Mouse (Mus musculus): ENCODE measurements around the gene Lamc3. TPM values are rescaled to one million over a fixed set of nuclear protein-coding genes. Genes with fewer than 3 reads are reported as not detected.

Gene Lamc3
- total RNA-seq, 2 experiments from 2014 or later = not detected

- ATAC-seq (replicated peaks; ENCODE audit: low FRiP score, poor library complexity, severe bottlenecking) = no peak
Observed at GRCm38 (mm10) chr2:31924811-31925210, 37.7 kb downstream of the Lamc3 start.

DNA sequence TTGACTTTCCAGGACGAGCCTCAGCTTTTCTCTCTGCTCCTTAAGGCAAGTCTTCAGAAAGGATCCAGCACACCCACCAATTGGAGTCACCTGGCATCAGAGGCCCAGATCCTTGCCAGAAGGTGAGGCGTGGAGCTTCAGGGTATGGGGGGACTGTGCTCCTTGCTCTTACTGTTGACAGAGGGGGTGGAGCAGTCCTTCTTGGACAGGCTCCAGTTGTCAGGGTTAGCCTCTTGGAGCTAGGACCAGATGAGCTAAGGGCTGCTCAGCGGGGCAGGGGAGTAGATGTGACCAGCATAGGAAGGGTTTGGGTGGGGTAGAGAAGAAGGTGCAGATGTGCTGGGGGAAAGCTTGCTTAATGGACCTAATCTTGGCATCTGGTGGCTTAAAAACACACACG, 38.8 kb downstream of the Lamc3 start:
- no peak for ATAC-seq (replicated peaks; ENCODE audit: low FRiP score, poor library complexity, severe bottlenecking)

DNA sequence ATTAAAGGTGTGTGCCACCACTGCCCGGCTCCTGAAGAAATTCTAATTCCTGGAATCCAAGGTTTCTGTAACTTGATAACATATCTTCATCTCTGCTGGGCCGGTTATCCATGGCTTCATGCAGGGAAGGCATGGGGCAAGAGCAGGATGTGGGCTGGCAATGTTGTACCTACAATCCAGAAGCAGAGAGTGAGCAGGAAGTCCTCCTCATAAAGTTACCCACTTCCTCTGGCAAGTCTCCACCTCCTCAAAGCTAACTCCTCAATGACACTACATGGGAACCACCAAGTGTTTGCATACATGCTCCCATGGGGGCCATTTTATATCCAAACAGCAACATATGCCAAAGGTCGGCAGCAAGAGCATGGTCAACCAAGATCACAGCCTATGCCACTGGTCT, 42.6 kb downstream of the Lamc3 start:
- no peak for ATAC-seq (replicated peaks; ENCODE audit: low FRiP score, poor library complexity, severe bottlenecking)

DNA sequence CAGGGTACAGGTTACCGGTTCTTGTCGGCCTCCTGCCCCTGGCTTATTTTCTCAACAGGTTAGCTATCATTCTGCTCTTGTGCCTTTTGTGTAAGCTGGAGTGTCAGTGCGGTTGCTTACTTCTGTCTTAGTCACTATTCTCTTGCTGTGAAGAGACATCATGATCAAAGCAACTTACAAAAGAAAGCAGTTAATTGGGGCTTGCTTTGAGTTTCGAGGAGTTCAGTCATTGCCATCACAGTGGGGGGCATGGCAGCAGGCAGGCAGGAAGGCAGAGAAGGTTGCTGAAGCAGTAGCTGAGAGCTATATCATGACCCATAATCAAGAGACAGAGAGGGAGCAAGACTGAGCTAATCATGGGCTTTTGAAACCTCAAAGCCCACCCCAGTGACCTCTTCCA, 47.5 kb downstream of the Lamc3 start:
- no peak for ATAC-seq (replicated peaks; ENCODE audit: low FRiP score, poor library complexity, severe bottlenecking)

- ATAC-seq (replicated peaks; ENCODE audit: low FRiP score, poor library complexity, severe bottlenecking) = no peak
Observed at GRCm38 (mm10) chr2:31935054-31935453, 48.0 kb downstream of the Lamc3 start.

- no peak for ATAC-seq (replicated peaks; ENCODE audit: low FRiP score, poor library complexity, severe bottlenecking)
Observed at GRCm38 (mm10) chr2:31938298-31938697, 51.2 kb downstream of the Lamc3 start.

GRCm38 (mm10) chr2:31943011-31943410, 55.9 kb downstream of the Lamc3 start:
- ATAC-seq (replicated peaks; ENCODE audit: low FRiP score, poor library complexity, severe bottlenecking) = no peak

GRCm38 (mm10) chr2:31945580-31945979, 58.5 kb downstream of the Lamc3 start:
- no peak for ATAC-seq (replicated peaks; ENCODE audit: low FRiP score, poor library complexity, severe bottlenecking)

DNA sequence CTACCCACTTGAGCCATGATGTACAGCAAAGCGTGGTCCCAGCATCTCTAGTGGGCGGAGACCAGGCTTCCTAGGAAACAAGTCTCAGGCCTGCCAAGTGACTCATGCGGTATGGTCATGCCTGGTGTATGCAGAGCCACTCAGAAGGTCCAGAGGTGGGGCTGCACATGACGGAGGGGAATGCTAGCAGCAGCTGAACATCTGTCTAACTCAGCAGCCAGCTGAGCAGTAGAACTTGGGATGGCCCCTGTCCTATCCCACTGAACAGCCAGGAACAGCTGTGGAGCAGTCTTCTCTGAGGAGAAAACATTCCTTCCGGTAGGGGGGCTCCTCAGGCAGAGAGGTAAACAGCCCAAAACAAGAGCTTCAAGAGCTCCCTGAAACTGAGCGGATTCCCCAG, 61.3 kb downstream of the Lamc3 start:
- no peak for ATAC-seq (replicated peaks; ENCODE audit: low FRiP score, poor library complexity, severe bottlenecking)

GRCm38 (mm10) chr2:31948801-31949200, 61.7 kb downstream of the Lamc3 start:
- no peak for ATAC-seq (replicated peaks; ENCODE audit: low FRiP score, poor library complexity, severe bottlenecking)

- no peak for ATAC-seq (replicated peaks; ENCODE audit: low FRiP score, poor library complexity, severe bottlenecking)
Observed at GRCm38 (mm10) chr2:31950058-31950871, 63.2 kb downstream of the Lamc3 start, which contains the start of gene Aif1l. TSS of gene Aif1l (plus strand) at chr2:31950139.

DNA sequence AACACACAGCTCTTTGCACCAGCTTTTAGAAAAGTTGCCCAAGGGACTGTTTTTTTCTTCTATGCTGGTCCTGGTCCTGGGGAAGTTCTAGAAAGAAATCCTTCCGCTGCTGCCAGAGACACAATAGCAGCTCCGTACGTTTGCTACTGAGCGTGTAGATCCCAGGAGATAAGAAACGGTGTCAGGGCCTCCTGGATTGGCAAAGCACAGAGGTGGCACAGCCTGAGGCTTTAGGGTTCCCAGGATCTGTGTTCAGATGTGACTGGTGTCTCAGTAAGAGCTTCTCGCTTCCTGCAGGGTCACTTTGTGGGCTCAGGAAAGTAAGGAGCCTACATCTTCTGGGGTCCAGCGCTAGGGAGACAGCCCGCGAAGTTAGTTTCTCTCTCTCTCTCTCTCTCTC, 63.9 kb downstream of the Lamc3 start:
- ATAC-seq (replicated peaks; ENCODE audit: low FRiP score, poor library complexity, severe bottlenecking) = no peak

GRCm38 (mm10) chr2:31952236-31952635, 65.1 kb downstream of the Lamc3 start:
- no peak for ATAC-seq (replicated peaks; ENCODE audit: low FRiP score, poor library complexity, severe bottlenecking)

GRCm38 (mm10) chr2:31952725-31953124, 65.6 kb downstream of the Lamc3 start:
- ATAC-seq (replicated peaks; ENCODE audit: low FRiP score, poor library complexity, severe bottlenecking) = no peak

DNA sequence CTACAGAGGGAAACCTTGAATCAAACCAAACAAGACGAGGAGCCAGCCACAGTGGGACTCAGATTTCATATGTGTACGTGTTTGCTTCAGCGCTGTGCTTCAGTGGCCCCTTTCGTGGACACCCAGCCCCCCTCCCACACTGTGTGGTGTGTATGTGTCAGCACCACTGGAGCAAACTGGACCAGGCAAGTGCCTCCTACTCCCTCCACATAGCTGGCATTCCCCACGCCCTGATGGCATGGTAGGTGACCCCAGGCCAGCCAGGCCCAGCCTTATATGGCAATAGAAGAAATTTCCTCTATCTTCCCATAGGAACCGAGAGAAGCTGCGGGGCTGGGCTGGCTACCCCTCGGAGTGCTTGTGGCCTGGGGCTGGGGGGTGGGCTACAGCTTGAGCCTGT, 66.6 kb downstream of the Lamc3 start:
- ATAC-seq (replicated peaks; ENCODE audit: low FRiP score, poor library complexity, severe bottlenecking) = no peak

GRCm38 (mm10) chr2:31954779-31955181, 67.7 kb downstream of the Lamc3 start:
- ATAC-seq (replicated peaks; ENCODE audit: low FRiP score, poor library complexity, severe bottlenecking) = no peak

- ATAC-seq (replicated peaks; ENCODE audit: low FRiP score, poor library complexity, severe bottlenecking) = no peak
Observed at GRCm38 (mm10) chr2:31955686-31956085, 68.6 kb downstream of the Lamc3 start.

- ATAC-seq (replicated peaks; ENCODE audit: low FRiP score, poor library complexity, severe bottlenecking) = no peak
Observed at GRCm38 (mm10) chr2:31957211-31957610, 70.1 kb downstream of the Lamc3 start.

DNA sequence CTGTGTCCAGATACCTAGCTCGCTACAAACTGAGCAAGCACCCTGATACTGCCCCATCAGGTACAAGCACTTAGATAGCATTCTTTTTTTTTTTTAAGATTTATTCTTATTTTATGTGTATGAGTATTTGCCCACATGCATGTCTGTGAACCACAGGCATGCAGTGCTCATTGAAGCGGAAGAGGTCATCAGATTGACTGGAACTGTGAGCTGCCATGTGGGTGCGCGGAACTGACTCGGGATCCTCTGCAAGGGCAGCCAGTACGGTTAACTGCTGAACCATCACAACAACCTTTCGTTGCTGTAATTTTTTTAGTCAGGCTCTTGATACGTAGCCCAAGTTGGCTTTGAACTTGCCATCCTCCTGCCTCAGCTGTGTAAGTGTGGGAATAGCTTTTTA, 73.9 kb downstream of the Lamc3 start:
- no peak for ATAC-seq (replicated peaks; ENCODE audit: low FRiP score, poor library complexity, severe bottlenecking)

DNA sequence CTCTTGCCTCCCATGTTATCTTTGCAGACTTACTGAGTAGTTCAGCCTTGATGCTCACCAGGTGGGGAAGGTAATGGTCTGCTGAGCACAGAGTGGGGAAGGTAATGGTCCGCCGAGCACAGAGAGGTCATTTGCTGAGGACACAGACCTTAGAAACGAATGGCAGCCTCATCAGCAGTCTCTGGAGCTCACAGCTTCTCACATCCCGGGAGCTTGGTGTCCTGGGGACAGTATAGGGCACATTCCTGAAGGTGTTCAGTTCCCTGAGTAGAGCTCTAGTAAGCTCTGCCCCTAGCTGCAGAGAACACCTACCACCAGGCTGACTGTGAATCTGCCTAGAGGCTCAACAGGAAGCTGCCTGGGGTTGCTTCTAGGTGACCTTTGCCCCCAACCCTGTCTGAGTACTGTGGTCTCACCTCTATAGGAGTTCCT, 74.7 kb downstream of the Lamc3 start:
- ATAC-seq (replicated peaks; ENCODE audit: low FRiP score, poor library complexity, severe bottlenecking) = no peak

DNA sequence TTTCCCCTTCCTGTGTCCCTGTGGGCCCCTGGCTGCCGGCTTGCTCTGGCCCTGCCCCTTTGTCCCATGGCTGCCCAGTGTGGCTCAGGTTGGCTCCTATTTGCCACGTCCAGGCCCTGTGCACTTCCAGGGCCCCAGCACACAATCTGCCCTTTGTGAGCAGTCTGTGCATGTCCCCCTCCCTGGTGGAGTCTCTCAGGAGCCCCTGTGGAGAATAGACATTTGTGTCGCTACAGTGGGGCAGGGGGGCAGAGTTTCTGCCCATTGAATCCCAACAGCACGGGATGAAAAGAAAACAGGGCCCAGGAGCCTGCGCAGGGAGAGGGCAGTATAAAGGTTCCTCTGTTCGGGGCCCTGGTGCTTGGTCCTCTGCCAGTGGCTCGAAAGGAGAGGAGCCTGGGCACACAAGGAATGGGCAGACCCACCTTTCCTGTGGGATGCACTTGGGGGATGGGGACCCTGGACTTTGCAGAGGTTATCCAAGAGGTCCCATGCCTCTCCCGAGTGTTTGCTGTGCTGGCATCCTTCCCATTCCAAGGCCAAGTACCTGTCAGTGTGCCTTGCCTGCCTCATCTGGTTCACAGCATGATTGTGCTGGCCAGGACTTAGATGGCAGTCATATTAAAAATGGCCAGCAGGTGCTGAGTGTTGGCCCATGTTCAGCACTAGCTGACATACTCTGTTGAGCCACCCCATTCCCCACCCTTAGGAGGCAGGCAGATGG, 75.6 kb downstream of the Lamc3 start:
- ATAC-seq (replicated peaks; ENCODE audit: low FRiP score, poor library complexity, severe bottlenecking) = no peak

Measured in erythroid progenitor cell, adult 5-6 weeks (primary cell).